ENCODE assay signal across 8 mouse cellular contexts in the genomic region with DNA sequence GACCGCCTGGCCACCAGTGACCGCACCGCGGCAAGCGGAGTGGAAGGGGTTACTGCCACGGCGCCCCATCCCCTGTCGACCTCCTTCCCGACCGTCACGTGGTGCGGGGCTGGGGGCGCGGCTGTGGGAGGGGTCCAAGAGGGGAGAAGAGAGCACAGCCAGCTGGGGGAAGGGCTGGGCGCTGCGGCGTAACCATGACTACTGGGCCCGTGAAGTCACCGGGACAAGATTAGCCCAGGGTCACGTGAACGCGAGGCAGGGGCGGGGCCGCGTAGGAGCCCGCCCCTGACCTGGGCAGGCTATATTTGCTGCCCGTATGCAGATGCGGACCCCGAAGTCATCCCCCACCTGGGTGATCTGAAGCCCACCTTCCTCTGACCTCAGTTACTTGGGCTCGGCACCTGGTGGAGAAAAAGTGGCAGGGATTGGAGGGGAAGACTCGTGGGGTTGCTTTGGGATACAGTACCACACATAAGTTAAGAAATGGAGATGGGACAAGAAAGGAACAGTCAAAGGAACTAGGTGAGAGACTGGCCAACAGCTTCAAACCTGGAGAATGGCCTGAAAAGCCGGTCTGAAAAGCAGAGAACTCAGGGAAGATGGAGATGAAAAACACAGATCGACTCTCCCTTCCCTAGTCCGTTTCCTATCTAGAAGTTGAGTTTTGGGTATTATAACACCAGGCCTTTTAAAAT. TPM values are rescaled to one million over a fixed set of nuclear protein-coding genes. Genes with fewer than 3 reads are reported as not detected.
DNase-seq lines count a peak whose midpoint lies in the region; ATAC-seq and TF ChIP-seq lines count a peak whose summit lies in the region.

No protein-coding gene starts in this region.

- H3K4me1 ChIP-seq in cortical plate, adult 2 months (ENCODE audit: control insufficient read depth, insufficient read depth, low read length), result peaks cover 9% of the 10 kb centered on the region

- H3K27ac ChIP-seq in cortical plate, adult 2 months (ENCODE audit: insufficient read depth, low read length), result peak overlapping the region; percentile 51

- TF ChIP-seq POLR2A in cortical plate, adult 2 months (IDR thresholded peaks at IDR 0.05; ENCODE audit: extremely low read depth, insufficient read depth, low read length), result 0 out of 2 replicates have a peak, but pooled peaks have one; percentile 11

- ATAC-seq in activated CD4-positive, CD25-positive, alpha-beta regulatory T cell, adult 4 months, result peak; percentile 79
- peak; percentile 89 for ATAC-seq in megakaryocyte, adult 5-6 weeks (ENCODE audit: poor library complexity, severe bottlenecking)

- H3K4me3 ChIP-seq in cortical plate, adult 2 months (ENCODE audit: insufficient read depth, low read length), result peak overlapping the region; percentile 58

- DNase-seq in gastrocnemius, adult 8-10 months (ENCODE audit: low spot score in 2 of 2), result peak; percentile 63 to 71
- DNase-seq in hindlimb bud, embryonic 11.5 days (ENCODE audit: extremely low spot score, low read depth, low spot score), result peak; percentile 73
- DNase-seq in left cerebral cortex, adult 8-10 months (ENCODE audit: low spot score in 2 of 2), result peak; percentile 66 to 86
- DNase-seq in right cerebral cortex, adult 2 months (ENCODE audit: low spot score in 2 of 2), result peak; percentile 80 to 90
- DNase-seq in urinary bladder, postnatal 10 days (ENCODE audit: low spot score), result peak; percentile 48

- TF ChIP-seq CTCF in cortical plate, adult 2 months (IDR thresholded peaks at IDR 0.05; ENCODE audit: extremely low read depth, insufficient read depth, low read length), result no peak

RNA-seq across cellular contexts. Expression of gene Map3k12, which starts 6.1 kb away (rescaled TPM):
- polyA plus RNA-seq in activated CD4-positive, CD25-positive, alpha-beta regulatory T cell, adult 4 months (2017; shearing (Covaris generic)), result 1 to 10 TPM; 5.5 to 6.2 TPM
- polyA plus RNA-seq in cortical plate, adult 2 months (2012; rRNA removed), result 98.9 and 105 TPM in 2 replicates
- total RNA-seq in gastrocnemius, adult 8-10 months (2022), result 1 to 10 TPM in 3 of 4 experiments, under 1 TPM in 1; 0.68 to 1.9 (median 1.5) TPM
- total RNA-seq in left cerebral cortex, adult 8-10 months (2022), result 10 to 100 TPM; 85.6 to 93.8 (median 89.3) TPM
- total RNA-seq in megakaryocyte, adult 5-6 weeks (2015), result 0.09 and 0.27 TPM in 2 replicates
- 0.33 and 0.85 TPM in 2 replicates for total RNA-seq in megakaryocyte, adult 5-6 weeks (2017)

RNA-seq across cellular contexts. Expression of gene Gm10337, which starts 7.2 kb away (rescaled TPM):
- polyA plus RNA-seq in activated CD4-positive, CD25-positive, alpha-beta regulatory T cell, adult 4 months (2017; shearing (Covaris generic)), result not detected
- polyA plus RNA-seq in cortical plate, adult 2 months (2012; rRNA removed), result not detected in 2 replicates
- not detected for total RNA-seq in gastrocnemius, adult 8-10 months (2022)
- not detected for total RNA-seq in left cerebral cortex, adult 8-10 months (2022)
- not detected in 2 replicates for total RNA-seq in megakaryocyte, adult 5-6 weeks (2015)
- total RNA-seq in megakaryocyte, adult 5-6 weeks (2017), result not detected in 2 replicates

RNA-seq across cellular contexts. Expression of gene Tarbp2, which starts 7.3 kb away (rescaled TPM):
- 10 to 100 TPM; 25.3 to 25.9 TPM for polyA plus RNA-seq in activated CD4-positive, CD25-positive, alpha-beta regulatory T cell, adult 4 months (2017; shearing (Covaris generic))
- 62.7 and 74.0 TPM in 2 replicates for polyA plus RNA-seq in cortical plate, adult 2 months (2012; rRNA removed)
- total RNA-seq in gastrocnemius, adult 8-10 months (2022), result 10 to 100 TPM; 29.0 to 40.3 (median 35.2) TPM
- total RNA-seq in left cerebral cortex, adult 8-10 months (2022), result 10 to 100 TPM; 30.3 to 37.4 (median 35.2) TPM
- 10.7 and 14.1 TPM in 2 replicates for total RNA-seq in megakaryocyte, adult 5-6 weeks (2015)
- total RNA-seq in megakaryocyte, adult 5-6 weeks (2017), result 19.4 and 21.2 TPM in 2 replicates

RNA-seq across cellular contexts. Expression of gene Npff, which starts 14.0 kb away (rescaled TPM):
- polyA plus RNA-seq in activated CD4-positive, CD25-positive, alpha-beta regulatory T cell, adult 4 months (2017; shearing (Covaris generic)), result 1 to 10 TPM; 3.7 to 5.7 TPM
- 5.8 and 6.1 TPM in 2 replicates for polyA plus RNA-seq in cortical plate, adult 2 months (2012; rRNA removed)
- total RNA-seq in gastrocnemius, adult 8-10 months (2022), result 1 to 10 TPM in 2 of 4 experiments, under 1 TPM in 2; 0.82 to 1.5 (median 1.1) TPM
- total RNA-seq in left cerebral cortex, adult 8-10 months (2022), result 1 to 10 TPM; 2.1 to 4.8 (median 3.2) TPM
- total RNA-seq in megakaryocyte, adult 5-6 weeks (2015), result 2.8 and 5.0 TPM in 2 replicates
- 0.81 TPM in 1 of 2 replicates, not detected in the other for total RNA-seq in megakaryocyte, adult 5-6 weeks (2017)

RNA-seq across cellular contexts. Expression of gene Pcbp2, which starts 40.4 kb away (rescaled TPM):
- 100 to 1,000 TPM; 208 to 220 TPM for polyA plus RNA-seq in activated CD4-positive, CD25-positive, alpha-beta regulatory T cell, adult 4 months (2017; shearing (Covaris generic))
- polyA plus RNA-seq in cortical plate, adult 2 months (2012; rRNA removed), result 415 and 432 TPM in 2 replicates
- total RNA-seq in gastrocnemius, adult 8-10 months (2022), result 100 to 1,000 TPM; 379 to 451 (median 385) TPM
- 100 to 1,000 TPM; 481 to 511 (median 488) TPM for total RNA-seq in left cerebral cortex, adult 8-10 months (2022)
- total RNA-seq in megakaryocyte, adult 5-6 weeks (2015), result 705 and 801 TPM in 2 replicates
- 156 and 205 TPM in 2 replicates for total RNA-seq in megakaryocyte, adult 5-6 weeks (2017)

Comparison
In these comparisons a context has a peak if more than half of its experiments do, and no peak if none do; other contexts are left out.
1. Peak in every context shown above with its lines: DNase-seq, ATAC-seq, H3K4me3 ChIP-seq and H3K27ac ChIP-seq.
2. RNA of gene Map3k12, which starts 6.1 kb away (total RNA-seq): 85.6 to 93.8 TPM in left cerebral cortex, adult 8-10 months; 0.68 to 1.9 TPM in gastrocnemius, adult 8-10 months and 0.09 to 0.85 TPM in megakaryocyte, adult 5-6 weeks; every median in the first group is over 10 times any median in the second.